Mouse (Mus musculus): ENCODE data around the gene Incenp. TPM values are rescaled to one million over a fixed set of nuclear protein-coding genes. Genes with fewer than 3 reads are reported as not detected.

Gene Incenp
- polyA plus RNA-seq, 1 experiment from 2014 or later = 84.8 TPM

Small RNA genes lying within 50 kb of the gene (microRNA-seq; reads per million reads assigned to microRNA genes)
- gene Gm22369 (not detected), gene Gm24484 (not detected)

Other genes starting within 250 kb of the Incenp start
- not detected in 2 replicates for gene Scgb2a2, start 52.0 kb downstream of the Incenp start, polyA plus RNA-seq (2014; fragmentation: Nextera tagmentation; extraction: Ambion mirVana)
- 1,450 and 1,529 TPM in 2 replicates for gene Fth1, start 81.0 kb upstream of the Incenp start, polyA plus RNA-seq (2014; fragmentation: Nextera tagmentation; extraction: Ambion mirVana)
- 0.55 and 0.64 TPM in 2 replicates for gene Best1, start 102.1 kb upstream of the Incenp start, polyA plus RNA-seq (2014; fragmentation: Nextera tagmentation; extraction: Ambion mirVana)
- gene Rab3il1, start 102.1 kb upstream of the Incenp start, polyA plus RNA-seq (2014; fragmentation: Nextera tagmentation; extraction: Ambion mirVana) = 30.0 and 32.7 TPM in 2 replicates
- 8.4 and 11.5 TPM in 2 replicates for gene Fads3, start 142.0 kb upstream of the Incenp start, polyA plus RNA-seq (2014; fragmentation: Nextera tagmentation; extraction: Ambion mirVana)
- 64.2 and 71.4 TPM in 2 replicates for gene Fads2, start 202.2 kb upstream of the Incenp start, polyA plus RNA-seq (2014; fragmentation: Nextera tagmentation; extraction: Ambion mirVana)